ENCODE assay signal across 25 mouse cellular contexts in the genomic region with DNA sequence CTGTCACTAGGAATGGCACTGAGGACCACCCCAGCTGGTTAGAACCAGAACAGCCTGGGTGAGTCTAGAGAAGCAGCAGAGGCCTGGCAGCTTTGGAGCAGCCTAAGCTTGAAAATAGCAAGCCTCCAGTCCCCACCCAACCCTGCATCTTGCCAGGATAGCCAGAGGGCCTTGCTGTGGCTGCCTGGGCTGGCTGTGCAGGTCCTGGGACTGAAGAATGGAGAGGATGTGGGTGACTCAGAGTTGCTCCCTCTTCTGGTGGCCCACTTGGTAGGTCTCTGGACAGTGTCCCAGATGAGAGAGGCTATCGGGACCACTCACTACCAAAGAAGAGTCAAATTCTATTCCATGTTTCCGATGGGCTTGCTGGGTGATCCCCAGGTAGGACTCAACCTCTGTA. TPM values are rescaled to one million over a fixed set of nuclear protein-coding genes. Genes with fewer than 3 reads are reported as not detected.
A peak's percentile ranks its signal among the peaks of the same experiment; 100 is the strongest.
DNase-seq lines count a peak whose midpoint lies in the region; ATAC-seq and TF ChIP-seq lines count a peak whose summit lies in the region.
"Had no signal": no experiment of that assay in that cellular context is flagged by ENCODE, and none has a peak within 500 bp of the region (broad histone marks: within the 10 kb centered on the region; RNA-seq: fewer than 3 reads in every experiment).

No protein-coding gene starts in this region.

- WGBS in intestine, postnatal 0 days = 87% methylated on average over 2 of the region's 2 CpGs
- WGBS in intestine, embryonic 15.5 days = 88% methylated on average over 2 of the region's 2 CpGs
- WGBS in neural tube, embryonic 11.5 days = 87% methylated on average over 2 of the region's 2 CpGs
- 91% methylated on average over 2 of the region's 2 CpGs for WGBS in stomach, postnatal 0 days

- no peak overlapping the region for H3K27ac ChIP-seq in intestine, postnatal 0 days (ENCODE audit: low read depth, low read length)
- no peak overlapping the region for H3K27ac ChIP-seq in intestine, embryonic 15.5 days
- H3K27ac ChIP-seq in neural tube, embryonic 11.5 days (ENCODE audit: low read depth, low read length) = no peak overlapping the region
- H3K27ac ChIP-seq in stomach, postnatal 0 days (replicated peaks) = no peak overlapping the region
- H3K27ac ChIP-seq: embryonic facial prominence, embryonic 13.5 days; stomach, embryonic 15.5 days had no signal

- no peak for TF ChIP-seq EP300 in stomach, postnatal 0 days (optimal IDR thresholded peaks at IDR 0.05)

- ATAC-seq in intestine, postnatal 0 days = no peak
- no peak for ATAC-seq in intestine, embryonic 15.5 days
- ATAC-seq in neural tube, embryonic 11.5 days (ENCODE audit: insufficient read depth, low FRiP score, low TSS enrichment) = no peak
- no peak for ATAC-seq in stomach, postnatal 0 days (ENCODE audit: low FRiP score, low TSS enrichment)
- no peak for ATAC-seq in erythroid progenitor cell, adult 5-6 weeks (replicated peaks; ENCODE audit: low FRiP score, poor library complexity, severe bottlenecking)
- ATAC-seq: inflammation-experienced regulatory T-cells, adult 6 months had no signal

- H3K36me3 ChIP-seq in intestine, postnatal 0 days (ENCODE audit: control insufficient read depth, insufficient read depth) = no peaks in the 10 kb centered on the region
- H3K36me3 ChIP-seq in intestine, embryonic 15.5 days = no peaks in the 10 kb centered on the region
- H3K36me3 ChIP-seq in neural tube, embryonic 11.5 days (ENCODE audit: control insufficient read depth, insufficient read depth, low read length) = no peaks in the 10 kb centered on the region
- no peaks in the 10 kb centered on the region for H3K36me3 ChIP-seq in stomach, postnatal 0 days (ENCODE audit: control insufficient read depth, insufficient read depth, low read length)
- H3K36me3 ChIP-seq: embryonic facial prominence, embryonic 13.5 days; G1E; heart, embryonic 12.5 days; stomach, embryonic 15.5 days had no signal

- H3K27me3 ChIP-seq in intestine, postnatal 0 days (replicated peaks; ENCODE audit: control insufficient read depth, insufficient read depth, low read length) = no peaks in the 10 kb centered on the region
- no peaks in the 10 kb centered on the region; the same call in 1 of the 2 replicates for H3K27me3 ChIP-seq in intestine, embryonic 15.5 days (replicated peaks)
- no peaks in the 10 kb centered on the region for H3K27me3 ChIP-seq in neural tube, embryonic 11.5 days (ENCODE audit: control insufficient read depth, insufficient read depth, low read length)
- H3K27me3 ChIP-seq in stomach, postnatal 0 days (ENCODE audit: control insufficient read depth, insufficient read depth, low read length) = no peaks in the 10 kb centered on the region

- H3K4me3 ChIP-seq in intestine, postnatal 0 days (ENCODE audit: low read depth, low read length) = no peak overlapping the region
- H3K4me3 ChIP-seq in intestine, embryonic 15.5 days (replicated peaks) = no peak overlapping the region
- H3K4me3 ChIP-seq in neural tube, embryonic 11.5 days (ENCODE audit: low read depth, low read length) = no peak overlapping the region
- H3K4me3 ChIP-seq in stomach, postnatal 0 days (ENCODE audit: low read depth, low read length) = no peak overlapping the region
- H3K4me3 ChIP-seq: embryonic facial prominence, embryonic 13.5 days; heart, embryonic 12.5 days; myocyte; stomach, embryonic 15.5 days had no signal

- no peaks in the 10 kb centered on the region for H3K9me3 ChIP-seq in intestine, postnatal 0 days (ENCODE audit: control insufficient read depth)
- H3K9me3 ChIP-seq in intestine, embryonic 15.5 days = no peaks in the 10 kb centered on the region
- no peaks in the 10 kb centered on the region for H3K9me3 ChIP-seq in neural tube, embryonic 11.5 days (ENCODE audit: control insufficient read depth, low read length)
- H3K9me3 ChIP-seq in stomach, postnatal 0 days (ENCODE audit: control insufficient read depth, low read length) = no peaks in the 10 kb centered on the region
- H3K9me3 ChIP-seq: embryonic facial prominence, embryonic 13.5 days; heart, embryonic 12.5 days; stomach, embryonic 15.5 days had no signal

- DNase-seq in neural tube, embryonic 11.5 days (ENCODE audit: low spot score) = peak; percentile 3
- no peak for DNase-seq in neural tube, embryonic 10.5 days (ENCODE audit: extremely low spot score, low spot score)
- peak; percentile 21 for DNase-seq in kidney, adult 9 months
- DNase-seq in stomach, postnatal 0 days (ENCODE audit: low spot score) = no peak
- no peak for DNase-seq in adrenal gland, postnatal 25 days
- DNase-seq: lung, postnatal 10 days; right cerebral cortex, adult 18-20 months; spleen, adult 18-20 months; thymus, postnatal 25 days had no signal

- TF ChIP-seq CTCF in intestine, postnatal 0 days (IDR thresholded peaks at IDR 0.05; ENCODE audit: low read depth) = 0 out of 2 replicates have a peak, but pooled peaks have one; percentile 16
- TF ChIP-seq CTCF in stomach, postnatal 0 days (IDR thresholded peaks at IDR 0.05; ENCODE audit: low read depth) = peak; percentile 13; the same call in 1 of the 2 replicates

- H3K9ac ChIP-seq in intestine, postnatal 0 days (ENCODE audit: low read depth, low read length) = no peak overlapping the region
- no peak overlapping the region for H3K9ac ChIP-seq in intestine, embryonic 15.5 days
- H3K9ac ChIP-seq in neural tube, embryonic 11.5 days (ENCODE audit: low read length) = no peak overlapping the region
- no peak overlapping the region for H3K9ac ChIP-seq in stomach, postnatal 0 days (ENCODE audit: low read length)
- H3K9ac ChIP-seq: embryonic facial prominence, embryonic 13.5 days; heart, embryonic 12.5 days; stomach, embryonic 15.5 days had no signal

- H3K4me2 ChIP-seq in intestine, postnatal 0 days (replicated peaks; ENCODE audit: low read depth) = no peak overlapping the region
- H3K4me2 ChIP-seq in intestine, embryonic 15.5 days (replicated peaks) = no peak overlapping the region
- H3K4me2 ChIP-seq in neural tube, embryonic 11.5 days (ENCODE audit: low read depth) = no peak overlapping the region
- H3K4me2 ChIP-seq in stomach, postnatal 0 days (replicated peaks; ENCODE audit: low read depth) = no peak overlapping the region
- H3K4me2 ChIP-seq: embryonic facial prominence, embryonic 13.5 days; heart, embryonic 12.5 days; stomach, embryonic 15.5 days had no signal

- no peaks in the 10 kb centered on the region for H3K4me1 ChIP-seq in intestine, postnatal 0 days (replicated peaks; ENCODE audit: control insufficient read depth, insufficient read depth, low read length)
- H3K4me1 ChIP-seq in intestine, embryonic 15.5 days (replicated peaks) = peaks cover 7% of the 10 kb centered on the region
- H3K4me1 ChIP-seq in neural tube, embryonic 11.5 days (ENCODE audit: control insufficient read depth, insufficient read depth, low read length) = peaks cover 4% of the 10 kb centered on the region
- H3K4me1 ChIP-seq in stomach, postnatal 0 days (replicated peaks; ENCODE audit: control insufficient read depth, insufficient read depth) = no peaks in the 10 kb centered on the region

RNA-seq across cellular contexts. Expression of a gene that starts 36.8 kb away (rescaled TPM):
- polyA plus RNA-seq in intestine, postnatal 0 days (2015; fragmentation: Nextera tagmentation; extraction: Ambion mirVana) = not detected in 2 replicates
- not detected in 2 replicates for polyA plus RNA-seq in intestine, embryonic 15.5 days (2015; fragmentation: Nextera tagmentation; extraction: Ambion mirVana)
- not detected in 2 replicates for polyA plus RNA-seq in neural tube, embryonic 11.5 days (2014; fragmentation: Nextera tagmentation; extraction: Ambion mirVana)
- not detected in 2 replicates for polyA plus RNA-seq in stomach, postnatal 0 days (2015; fragmentation: Nextera tagmentation; extraction: Ambion mirVana)
- total RNA-seq in adrenal gland, postnatal 25 days (2021) = not detected in 2 replicates
- not detected in 2 replicates for total RNA-seq in erythroid progenitor cell, adult 5-6 weeks (2015; ENCODE audit: low replicate concordance)
- total RNA-seq in erythroid progenitor cell, adult 5-6 weeks (2017; ENCODE audit: low replicate concordance) = not detected in 2 replicates
- total RNA-seq: adrenal gland, postnatal 4 days; gastrocnemius, postnatal 4 days; hematopoietic stem cell, adult 5-6 weeks; liver, adult 2 months; megakaryocyte-erythroid progenitor cell, adult 5-6 weeks had no signal
- polyA plus RNA-seq: C2C12; embryonic facial prominence, embryonic 13.5 days; forebrain, embryonic 11.5 days; G1E; heart, embryonic 12.5 days; inflammation-experienced regulatory T-cells, adult 6 months; liver, adult 2 months; myocyte; stomach, embryonic 15.5 days had no signal

Comparison
In these comparisons a context has a peak if more than half of its experiments do, and no peak if none do; other contexts are left out.
1. DNase-seq: peak in neural tube, embryonic 11.5 days (single experiment) and kidney, adult 9 months (single experiment); none in neural tube, embryonic 10.5 days (single experiment), stomach, postnatal 0 days (single experiment) and adrenal gland, postnatal 25 days (single experiment).